Mouse (Mus musculus): ENCODE results near the gene Ifi206.
"Not testable (repeated sequence)": the region's sequence is repeated elsewhere in the genome, so short reads cannot be mapped to it uniquely, and the experiment has no call there.

The Ifi206 gene

DNA sequence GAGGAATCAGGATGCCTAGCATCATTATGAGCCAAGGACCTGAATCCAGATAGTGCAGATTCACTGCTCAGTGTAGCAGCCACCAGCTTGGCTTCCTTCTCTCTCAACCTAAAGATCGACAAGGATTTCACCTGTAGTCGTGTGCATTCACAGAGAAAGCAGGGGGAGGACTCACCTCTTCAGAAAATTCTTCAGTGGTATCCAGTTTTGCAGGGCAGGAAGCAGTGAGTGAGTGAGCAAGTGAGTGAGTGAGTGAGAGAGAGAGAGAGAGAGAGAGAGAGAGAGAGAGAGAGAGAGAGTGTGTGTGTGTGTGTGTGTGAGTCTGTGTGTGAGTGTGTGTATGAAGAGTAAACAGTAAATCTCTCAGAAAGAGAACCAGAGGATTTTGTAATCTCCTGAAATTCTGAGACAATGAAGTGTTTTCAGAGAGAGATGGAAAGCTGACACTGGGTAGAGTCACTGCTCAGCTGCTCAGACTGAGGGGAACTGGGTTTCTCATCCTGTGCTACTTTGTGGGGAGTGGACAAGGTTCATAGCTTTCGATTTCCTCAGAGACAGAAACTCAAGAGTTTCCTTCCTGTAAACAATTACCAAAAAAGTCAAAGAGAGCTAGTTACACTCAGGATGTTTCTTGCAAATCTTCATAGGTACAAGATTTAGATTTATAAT is at the start of gene Ifi206:
Gene Ifi206, minus strand, starts transcription at position 230 of the 669 bp plus-strand sequence.
- DNase-seq, result not testable (repeated sequence)

DNA sequence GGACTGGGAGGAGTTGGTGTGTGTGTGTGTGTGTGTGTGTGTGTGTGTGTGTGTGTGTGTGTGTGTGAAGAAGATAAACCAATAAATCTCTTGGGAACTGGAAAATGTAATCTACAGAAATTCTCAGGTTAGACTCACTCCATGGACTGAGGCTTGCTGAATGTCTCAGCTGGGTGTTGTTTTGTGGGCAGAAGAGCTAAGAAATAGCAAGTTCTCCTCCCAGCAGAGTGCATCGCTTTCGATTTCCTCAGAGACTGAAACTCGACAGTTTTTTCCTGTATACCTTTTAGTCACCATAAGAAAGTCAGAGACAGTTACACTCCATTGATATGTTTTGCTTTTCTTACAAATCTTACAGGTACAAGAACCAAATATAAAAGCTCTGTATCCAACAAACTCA is 45.0 kb upstream of the Ifi206 start, which contains the start of gene Ifi214:
Gene Ifi214, minus strand, starts transcription at position 167 of the 400 bp plus-strand sequence.
- DNase-seq, result not testable (repeated sequence)

DNA sequence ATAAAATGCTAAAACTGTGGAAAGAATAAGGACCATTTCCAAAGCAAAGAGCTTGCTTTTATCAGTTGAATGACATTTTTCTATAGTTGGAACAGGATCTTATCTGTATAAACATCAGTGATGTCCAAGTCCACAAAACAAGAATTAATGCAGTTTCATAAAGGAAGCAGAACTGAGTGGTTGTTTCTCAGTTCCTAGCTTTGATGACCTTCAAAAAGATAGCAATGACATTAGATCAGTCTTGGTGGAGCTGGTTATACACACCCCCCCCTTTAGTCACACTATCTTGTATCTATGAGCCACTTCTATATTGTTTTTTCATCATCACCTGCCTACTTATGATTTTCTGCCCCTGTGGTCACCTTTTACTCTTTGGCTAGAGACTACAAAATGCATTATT is 30.6 kb upstream of the Ifi206 start:
- no peak for DNase-seq

DNA sequence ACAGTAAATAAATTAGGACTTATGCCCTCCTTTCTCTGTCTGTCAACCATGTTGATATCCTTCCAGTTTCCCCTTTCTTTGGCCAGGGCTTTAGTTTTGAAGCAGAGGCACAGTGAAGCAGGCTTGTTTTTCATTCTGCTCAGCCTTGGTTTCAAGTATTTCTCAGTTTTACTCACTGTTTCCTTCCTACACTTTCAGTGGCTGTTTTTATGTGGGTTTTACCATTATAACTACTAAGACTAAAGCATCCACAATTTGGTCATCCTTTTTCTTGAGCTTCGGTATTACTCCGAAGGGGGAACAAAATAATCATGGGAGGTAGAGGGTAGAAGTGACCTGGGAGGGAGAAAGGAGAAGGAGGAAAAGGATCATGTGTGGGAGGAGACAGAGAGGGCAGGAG is 19.8 kb upstream of the Ifi206 start:
- not testable (repeated sequence) for DNase-seq

DNA sequence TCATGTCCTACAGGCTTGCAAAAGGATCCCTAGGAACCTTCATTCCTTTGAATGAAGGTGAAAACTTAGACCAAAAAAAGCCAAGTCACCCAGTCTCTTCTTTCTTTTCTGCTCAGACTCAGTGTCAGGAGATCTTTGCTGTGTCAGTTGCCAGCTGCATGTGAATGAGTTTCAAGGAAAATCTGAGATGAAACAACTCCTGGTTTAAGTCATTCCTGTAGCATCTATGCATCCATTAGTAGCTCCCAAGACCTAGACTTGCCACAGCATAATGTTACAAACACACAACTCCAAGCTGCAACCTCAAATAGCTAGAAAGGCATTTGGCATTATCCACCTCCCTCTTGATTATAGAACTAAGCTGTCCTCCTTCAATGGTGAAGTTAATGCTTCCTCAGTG is 642 bp upstream of the Ifi206 start:
- not testable (repeated sequence) for DNase-seq

DNA sequence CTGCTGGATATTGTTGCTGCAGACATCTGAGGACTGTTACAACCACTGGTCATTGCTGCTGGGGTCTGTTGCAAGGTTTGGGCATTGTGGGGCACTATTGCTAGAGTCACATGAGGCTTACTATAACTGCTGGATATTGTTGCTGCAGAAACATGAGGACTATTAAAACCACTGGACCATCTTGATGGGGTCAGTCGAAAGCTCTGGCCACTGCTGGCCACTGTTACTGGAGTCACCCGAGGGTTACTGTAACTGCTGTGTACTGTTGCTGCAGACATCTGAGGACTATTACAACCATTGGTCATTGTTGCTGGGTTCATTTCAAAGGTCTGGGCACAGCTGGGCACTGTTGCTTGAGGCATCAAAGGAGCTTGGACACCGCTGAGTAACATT is 9.7 kb downstream of the Ifi206 start:
- not testable (repeated sequence) for DNase-seq

DNA sequence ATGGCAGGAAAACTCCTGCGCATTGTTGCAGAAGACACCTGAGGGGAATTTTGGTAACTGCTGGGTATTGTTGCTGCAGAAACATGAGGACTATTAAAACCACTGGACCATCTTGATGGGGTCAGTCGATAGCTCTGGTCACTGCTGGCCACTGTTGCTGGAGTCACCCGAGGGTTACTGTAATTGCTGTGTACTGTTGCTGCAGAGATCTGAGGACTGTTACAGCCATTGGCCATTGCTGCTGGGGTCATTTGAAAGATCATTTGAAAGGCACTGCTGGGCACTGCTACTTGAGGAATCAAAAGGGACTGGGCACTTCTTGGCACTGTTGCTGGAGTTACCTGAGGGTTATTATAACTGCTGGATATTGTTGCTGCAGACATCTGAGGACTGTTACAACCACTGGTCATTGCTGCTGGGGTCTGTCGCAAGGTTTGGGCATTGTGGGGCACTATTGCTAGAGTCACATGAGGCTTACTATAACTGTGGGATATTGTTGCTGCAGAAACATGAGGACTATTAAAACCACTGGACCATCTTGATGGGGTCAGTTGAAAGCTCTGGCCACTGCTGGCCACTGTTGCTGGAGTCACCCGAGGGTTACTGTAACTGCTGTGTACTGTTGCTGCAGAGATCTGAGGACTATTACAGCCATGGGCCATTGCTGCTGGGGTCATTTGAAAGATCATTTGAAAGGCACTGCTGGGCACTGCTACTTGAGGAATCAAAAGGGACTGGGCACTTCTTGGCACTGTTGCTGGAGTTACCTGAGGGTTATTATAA is 10.3 kb downstream of the Ifi206 start:
- not testable (repeated sequence) for DNase-seq

DNA sequence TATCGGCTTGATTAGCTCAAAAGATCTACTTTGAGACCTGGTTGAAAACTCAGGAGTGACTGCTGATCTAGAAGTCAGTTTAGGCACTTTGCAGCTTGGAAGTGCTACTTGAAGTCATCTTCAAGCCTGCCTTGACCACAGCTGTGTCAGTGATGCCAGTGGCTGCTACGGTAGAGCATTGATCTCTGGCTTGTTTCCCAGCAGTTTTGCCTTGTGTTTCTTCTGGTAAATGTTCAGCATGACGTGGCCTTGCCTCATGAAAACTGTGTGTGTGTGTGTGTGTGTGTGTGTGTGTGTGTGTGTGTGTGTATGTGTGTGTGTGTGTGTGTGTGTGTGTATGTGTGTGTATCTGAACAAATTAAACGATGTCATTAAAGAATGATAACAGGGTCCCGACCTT is 34.1 kb downstream of the Ifi206 start:
- DNase-seq, result no peak

DNA sequence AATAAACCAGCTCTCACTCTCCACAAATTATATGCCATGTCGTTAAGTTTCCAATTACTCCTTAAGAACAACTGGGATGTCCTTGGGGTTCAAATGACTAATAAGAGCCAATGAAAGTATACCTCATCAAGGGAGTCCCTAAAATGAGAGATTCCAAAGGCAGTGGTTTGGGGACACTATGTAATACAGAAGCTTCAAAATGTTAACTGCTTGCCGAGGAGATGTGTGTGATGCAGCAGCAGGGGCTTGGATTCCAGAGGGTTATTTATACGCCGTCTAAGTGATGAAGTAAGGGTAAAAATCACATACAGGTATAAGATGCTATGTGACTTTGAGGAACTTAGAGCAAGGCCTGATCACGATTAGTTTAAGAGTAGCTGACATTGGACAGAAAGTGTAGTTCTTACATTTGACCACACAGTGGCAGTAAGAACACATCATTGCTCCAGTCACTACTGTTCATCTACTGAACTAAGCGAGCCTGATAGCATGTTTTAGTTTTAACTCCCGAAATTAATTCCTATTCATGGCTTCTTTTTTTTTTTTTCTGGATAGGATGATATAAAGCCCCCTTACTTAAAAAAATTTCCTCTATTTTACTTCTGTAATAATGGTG is 34.6 kb downstream of the Ifi206 start:
- peak; percentile 27 for DNase-seq

DNA sequence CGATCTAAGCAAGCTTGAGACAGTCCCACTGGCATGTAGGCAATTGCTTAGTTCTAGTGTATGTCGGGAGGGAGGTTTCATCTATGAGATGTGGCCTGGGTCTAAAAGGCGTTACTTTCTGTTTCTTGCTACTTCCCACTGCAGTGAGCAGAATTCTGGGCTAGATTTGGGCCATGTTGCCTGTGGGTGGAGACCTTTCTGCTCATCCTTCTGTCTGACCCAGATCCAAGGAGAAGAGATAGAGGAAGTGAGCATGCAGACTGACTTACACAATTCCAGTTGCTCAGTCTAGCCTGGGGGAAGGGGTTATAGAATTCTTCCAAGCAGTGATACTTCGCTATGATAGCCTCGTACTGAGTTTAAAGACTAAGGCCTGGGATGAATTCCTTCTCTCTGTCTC is 39.2 kb downstream of the Ifi206 start:
- no peak for DNase-seq

DNA sequence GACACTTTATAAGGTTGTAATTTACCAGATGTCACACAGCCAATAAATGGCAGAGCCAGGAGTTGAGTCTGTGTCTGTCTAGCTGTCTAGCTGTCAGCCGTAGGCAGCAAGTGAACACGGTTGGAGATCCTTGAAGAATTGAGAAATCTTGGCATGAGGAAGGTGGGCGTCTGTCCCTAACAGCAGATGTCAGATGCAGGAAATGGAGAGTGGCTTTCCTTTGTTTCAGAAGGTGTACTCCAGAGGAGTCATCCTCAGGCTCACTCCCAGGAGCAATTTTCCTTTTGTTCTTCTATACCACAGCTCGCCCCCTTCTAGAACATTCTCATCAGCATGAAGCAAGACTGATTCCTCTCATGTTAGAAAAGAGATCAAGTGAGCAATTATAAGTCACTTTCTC is 40.2 kb downstream of the Ifi206 start:
- DNase-seq, result no peak

DNA sequence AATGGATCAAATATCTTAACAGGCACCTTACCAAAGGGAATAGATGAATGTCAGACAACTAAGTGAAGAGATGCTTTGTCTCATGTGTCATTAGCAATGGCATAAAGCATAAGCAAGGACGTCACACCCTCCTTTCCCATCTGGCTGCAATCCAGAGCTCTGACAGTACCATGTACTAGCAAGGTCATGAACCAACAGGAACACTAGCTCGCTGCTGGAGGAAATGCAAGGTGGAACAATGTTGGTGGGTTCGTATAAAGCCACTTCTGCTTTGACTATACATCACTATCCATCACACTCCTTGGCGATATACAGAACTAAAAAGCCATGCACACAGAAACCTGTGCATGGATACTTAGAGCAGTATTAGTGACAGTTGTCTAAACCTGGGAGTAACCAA is 43.8 kb downstream of the Ifi206 start:
- no peak for DNase-seq

DNA sequence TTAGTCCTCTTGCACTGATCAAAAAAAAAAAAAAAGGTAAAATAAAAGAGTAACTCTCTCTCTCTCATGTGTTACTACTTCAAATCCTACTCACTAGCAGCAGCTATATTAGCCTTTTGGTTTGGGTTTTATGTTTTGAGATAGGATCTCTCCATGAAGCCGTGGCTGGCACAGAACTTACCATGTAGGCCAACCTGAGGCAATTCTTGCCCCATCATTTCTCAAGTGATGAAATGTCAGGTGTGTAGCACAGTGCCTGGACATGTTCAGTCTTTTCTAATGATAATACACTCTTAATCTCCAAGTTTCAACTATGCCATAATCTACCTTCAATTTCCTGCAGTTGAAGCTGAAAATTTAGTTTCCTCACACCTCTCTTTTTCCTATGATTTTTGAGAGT is 47.8 kb downstream of the Ifi206 start:
- no peak for DNase-seq

DNA sequence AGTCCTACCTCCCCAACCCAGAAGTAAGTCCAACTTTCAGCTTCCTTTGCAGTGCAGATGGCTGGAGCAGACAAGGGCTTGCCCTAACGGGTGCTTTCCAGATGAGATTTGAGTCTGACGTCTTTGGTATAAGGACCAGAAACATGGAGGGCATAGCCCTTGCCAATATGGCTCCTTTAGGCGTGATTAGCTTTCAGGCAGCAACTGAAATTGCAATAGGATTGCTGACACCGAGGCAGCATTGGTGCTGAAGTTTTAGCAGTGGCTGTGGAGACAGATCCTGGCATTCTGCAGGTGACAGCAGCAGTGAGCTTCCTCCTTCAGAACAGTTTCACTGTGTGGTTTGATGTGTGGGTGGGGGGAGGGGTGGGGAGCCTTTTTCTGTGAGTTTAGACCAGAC is 49.6 kb downstream of the Ifi206 start:
- no peak for DNase-seq

DNA sequence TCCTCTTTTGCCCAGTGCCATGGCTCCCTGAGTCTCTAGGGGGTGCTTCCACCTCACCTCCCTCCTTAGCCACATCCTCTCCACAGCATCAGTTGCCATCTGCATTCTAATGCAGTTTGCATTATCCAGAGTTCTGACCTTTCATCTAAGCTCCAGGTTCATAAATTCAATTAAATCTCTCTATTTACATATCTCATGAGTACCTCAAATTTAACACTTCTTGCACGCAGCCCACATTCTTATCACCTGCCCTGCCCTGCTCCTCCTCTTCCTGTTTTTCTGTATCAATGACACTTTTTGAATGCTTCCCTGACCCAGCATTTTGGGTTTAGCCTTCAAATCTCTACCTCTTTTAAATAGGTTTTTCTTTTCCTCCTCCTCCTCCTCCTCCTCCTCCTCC is 50.2 kb downstream of the Ifi206 start:
- no peak for DNase-seq

DNA sequence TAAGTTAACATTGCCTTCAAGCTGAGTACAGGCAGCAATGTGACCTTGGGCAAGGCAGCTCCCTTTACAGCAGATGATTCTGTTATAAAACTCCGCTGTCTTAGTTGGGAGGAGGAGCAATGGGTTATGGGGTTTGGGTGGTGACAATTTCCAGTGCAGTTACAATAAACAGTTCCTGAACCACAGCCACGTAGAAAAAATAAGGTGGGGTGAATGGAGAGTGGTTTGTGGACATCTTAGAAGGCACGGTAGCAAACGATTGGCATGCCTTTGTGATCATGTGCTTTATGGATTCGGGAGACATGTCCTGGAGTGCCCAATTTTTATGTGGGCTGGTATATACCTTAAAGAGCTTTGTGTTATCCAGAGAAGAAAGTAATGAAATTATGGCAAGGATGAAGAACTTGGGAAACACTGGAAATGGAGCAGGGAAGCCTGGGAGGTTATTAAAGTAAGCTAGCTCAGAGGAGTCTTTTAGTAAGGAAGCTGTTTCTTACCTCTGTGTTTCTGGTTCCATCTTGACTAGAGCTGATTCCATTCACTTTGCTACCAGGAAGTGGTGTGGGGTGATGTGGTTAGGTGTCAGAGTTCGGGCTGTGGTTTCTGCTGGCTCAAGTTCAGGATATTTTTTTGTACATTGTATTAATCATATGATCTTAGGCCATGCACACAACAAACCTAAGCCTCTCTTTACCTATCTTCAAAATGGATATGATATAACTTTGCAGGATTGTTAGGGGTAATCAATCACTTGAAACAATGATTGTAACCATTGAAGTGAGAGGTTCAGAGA is 53.5 kb downstream of the Ifi206 start:
- DNase-seq, result no peak

DNA sequence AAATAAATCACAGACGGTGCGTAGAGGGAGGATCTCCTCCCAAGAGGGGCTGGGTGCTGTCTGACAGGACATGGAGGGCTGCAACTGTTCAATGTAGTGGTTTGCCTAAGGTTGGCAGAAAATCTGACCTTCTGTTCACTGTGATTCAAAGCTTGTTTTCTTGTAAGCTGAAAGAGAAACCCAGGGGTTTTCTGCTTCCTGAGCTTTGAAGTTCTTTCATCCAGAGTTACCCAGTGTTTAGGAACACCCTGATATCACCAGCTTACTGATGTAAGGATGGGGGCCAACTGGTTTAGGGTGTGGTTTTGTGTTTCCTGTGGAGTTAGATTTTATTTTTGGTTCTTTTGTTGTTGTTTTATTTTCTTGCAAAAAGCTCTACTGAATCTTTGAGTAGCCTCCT is 58.4 kb downstream of the Ifi206 start:
- no peak for DNase-seq

DNA sequence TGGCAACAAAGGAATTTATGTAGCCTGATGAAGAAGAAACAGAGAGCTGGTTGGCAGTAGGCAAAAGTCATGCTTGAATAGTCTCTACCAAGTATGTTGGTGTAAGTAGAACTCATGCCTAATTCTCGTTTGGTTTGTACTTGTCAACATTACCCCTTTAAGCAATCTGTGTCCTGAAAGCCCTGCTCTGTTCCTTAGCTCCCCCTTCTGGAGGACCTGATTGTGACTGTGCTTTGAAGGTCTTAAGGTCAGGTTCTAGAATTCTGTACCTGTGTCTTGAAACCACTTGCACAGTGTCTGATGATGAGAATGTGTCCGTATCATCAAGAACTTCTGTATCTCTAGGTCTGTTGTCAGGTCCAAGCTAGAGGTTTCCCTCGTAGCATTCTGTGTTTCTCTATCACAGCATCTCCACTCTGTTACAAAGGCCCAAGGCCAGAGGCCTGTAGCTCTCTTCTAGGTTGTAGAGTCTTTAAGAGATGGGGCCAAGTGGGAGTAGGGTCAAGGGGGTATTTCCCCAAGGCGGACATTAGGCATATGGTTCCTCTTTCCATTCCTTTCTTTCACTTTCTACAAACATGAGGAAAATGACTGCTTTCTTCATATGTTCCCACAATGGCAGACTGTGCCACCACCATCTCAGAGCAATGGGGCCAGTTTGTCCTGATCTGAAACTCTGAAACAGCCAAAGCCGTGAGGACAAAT is 60.7 kb downstream of the Ifi206 start:
- no peak for DNase-seq

DNA sequence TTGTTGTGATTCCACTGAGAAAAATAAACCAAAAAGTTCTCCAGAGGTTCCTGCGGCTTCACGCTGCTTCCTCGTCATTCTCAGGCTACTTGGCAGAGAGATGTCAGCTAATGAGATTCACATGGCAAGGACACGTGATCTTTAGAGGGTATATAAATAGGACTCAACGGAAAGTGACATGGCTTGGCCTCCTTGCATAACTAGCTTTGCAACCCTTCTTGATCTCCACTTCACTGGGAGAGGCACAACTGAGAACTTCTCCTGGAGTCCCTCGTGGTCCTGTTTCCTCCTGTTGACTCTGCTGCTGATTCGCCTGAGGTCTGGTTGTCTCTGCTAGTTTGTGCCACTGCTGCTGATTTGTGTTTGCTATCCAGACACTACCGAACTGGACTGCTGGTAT is 63.5 kb downstream of the Ifi206 start:
- DNase-seq, result no peak

DNA sequence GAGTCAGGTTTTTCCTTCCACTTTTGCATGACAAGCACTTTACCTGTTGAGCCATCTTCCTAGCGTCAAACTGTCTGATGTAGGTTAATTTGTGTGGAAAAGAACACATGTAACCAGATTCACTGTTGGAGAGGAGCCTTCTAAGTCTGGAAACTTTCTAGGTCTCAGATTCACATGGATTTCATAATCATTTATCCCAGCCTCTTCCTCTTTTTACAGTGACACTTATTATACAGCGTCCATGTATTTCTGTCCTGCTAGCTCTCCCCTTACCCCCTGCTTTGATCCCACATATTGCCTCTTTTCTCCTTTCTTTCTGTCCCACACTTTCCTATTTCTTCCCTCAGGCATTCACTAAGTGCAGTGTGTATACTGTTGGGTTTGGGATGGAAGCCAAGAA is 64.5 kb downstream of the Ifi206 start:
- DNase-seq, result no peak

DNA sequence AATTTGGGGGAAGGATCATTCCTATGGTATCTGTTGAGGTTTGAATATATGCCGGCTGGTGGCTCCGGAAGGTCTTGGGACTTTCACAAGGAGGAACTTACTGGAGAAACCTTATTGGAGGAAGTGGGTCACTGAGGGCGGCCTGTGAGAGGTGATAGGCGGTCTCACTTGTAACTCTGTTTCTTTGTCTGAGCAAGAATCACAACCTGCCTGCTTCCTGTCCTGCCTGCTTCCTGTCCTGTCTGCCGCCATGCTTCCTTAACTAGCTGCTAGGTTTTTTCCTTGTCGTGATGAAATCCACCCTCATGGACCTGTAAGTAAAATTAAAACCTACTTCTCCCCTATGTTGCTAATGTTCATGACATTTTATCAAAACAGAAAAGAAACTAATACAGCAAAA is 70.5 kb downstream of the Ifi206 start:
- DNase-seq, result peak; percentile 9

DNA sequence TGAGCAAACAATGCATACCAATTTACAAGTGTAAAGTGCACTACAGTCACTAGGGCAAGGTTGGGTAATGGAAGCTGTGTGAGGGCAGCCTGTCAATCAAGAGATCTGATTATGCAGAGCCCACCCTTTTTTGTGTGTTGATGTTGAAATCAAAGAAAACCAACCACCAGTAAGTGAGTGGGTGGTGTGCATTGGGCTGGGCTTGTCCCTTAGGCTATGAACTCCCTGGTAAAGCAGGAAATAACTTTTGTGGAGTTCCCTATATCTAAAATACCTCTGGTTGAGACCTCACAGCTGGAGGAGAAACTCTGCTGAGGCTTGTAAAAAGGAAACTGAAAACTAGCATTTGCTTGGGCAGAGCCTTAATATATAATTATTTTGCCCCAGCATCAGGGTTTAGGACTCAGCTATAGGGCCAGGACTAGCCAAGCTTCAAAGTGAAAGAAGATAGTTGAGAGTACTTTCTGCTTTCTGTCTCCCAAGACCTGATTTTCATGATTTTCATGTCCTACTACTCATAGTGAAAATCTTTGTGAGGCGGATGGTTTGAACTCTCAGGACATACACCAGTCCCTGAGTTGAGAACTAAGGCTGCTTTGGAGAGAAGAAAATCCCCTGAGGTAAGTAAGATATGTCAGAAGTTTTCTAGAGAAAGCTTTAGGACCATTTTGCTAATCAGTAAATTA is 71.8 kb downstream of the Ifi206 start:
- DNase-seq, result no peak
